Mouse (Mus musculus) layer of hippocampus, postnatal 10 days (tissue): ENCODE results near the gene Syt14. TPM values are rescaled to one million over a fixed set of nuclear protein-coding genes. Genes with fewer than 3 reads are reported as not detected.

Experiments
- DNase-seq, 2 experiments: peaks; one replicate each; pipeline ENCODE4 v3.0.0; 2021; ENCODE audit warnings: low spot score in 2 of 2
- total RNA-seq, 2 experiments: library from RNA; stranded (reverse); gene quantifications; 2 replicates each; pipeline ENCODE4 v1.2.3; 2021

Syt14 gene
- total RNA-seq, 2 experiments from 2014 or later = 21.9 to 24.2 TPM

DNA sequence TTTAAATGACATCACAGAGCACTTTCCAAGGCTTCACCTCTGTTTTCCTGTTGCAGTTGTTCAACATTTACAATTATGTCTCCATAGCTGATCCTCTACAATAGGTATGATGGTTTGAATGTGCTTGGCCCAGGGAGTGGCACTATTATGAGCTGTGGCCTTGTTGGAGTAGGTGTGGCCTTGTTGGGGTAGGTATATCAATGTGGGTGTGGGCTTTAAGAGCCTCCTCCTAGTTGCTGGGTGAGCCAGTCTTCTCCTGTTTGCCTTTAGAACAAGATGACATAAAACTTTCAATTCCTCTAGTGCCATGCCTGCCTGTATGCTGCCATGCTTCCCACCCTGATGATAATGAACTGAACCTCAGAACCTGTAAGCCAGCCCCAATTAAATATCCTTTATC lies 42.1 kb downstream of the Syt14 start:
- no peak for DNase-seq

- no peak for DNase-seq
Observed at GRCm38 (mm10) chr1:192987203-192987602, 48.4 kb downstream of the Syt14 start.

DNA sequence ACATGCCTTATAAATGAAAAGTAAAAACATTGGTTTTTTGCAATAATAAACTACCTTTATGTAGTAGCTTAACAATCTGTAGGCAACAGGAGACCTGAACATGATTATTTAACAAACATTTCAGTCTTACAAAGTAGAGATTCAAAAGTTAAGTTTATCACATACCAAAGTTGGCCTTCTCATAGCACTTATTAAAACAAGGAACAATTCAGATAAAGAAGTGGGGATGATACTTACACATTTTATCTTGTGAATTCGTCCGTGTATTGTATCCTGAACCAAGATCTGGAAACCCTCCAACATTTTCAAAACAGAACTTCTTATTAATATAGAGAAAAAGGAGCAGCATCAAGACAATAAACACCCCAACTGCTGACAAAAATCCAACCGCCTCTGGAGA lies 49.1 kb downstream of the Syt14 start:
- DNase-seq = no peak

GRCm38 (mm10) chr1:192984333-192984732 lies 51.2 kb downstream of the Syt14 start:
- no peak for DNase-seq

GRCm38 (mm10) chr1:192981658-192982057 lies 53.9 kb downstream of the Syt14 start:
- no peak for DNase-seq

DNA sequence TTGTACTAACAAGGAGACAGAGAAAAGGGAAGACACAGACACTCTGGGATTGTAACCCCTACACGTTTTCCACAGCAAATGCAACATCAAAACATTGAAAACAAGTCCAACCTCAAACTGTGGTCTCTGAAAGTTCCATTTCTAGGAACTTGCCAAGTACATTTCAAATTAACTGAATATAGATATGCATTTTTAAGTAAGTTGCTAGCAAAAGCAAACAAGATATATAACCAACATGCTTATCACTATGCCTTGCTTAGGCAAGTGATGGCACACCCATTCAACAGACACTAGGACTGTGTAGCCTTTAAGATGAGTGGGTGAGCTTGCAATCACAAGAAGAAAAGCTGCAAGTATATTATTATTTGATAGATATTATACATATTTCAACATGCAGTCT lies 54.5 kb downstream of the Syt14 start:
- no peak for DNase-seq

GRCm38 (mm10) chr1:192962323-192962722 lies 73.3 kb downstream of the Syt14 start:
- no peak for DNase-seq

DNA sequence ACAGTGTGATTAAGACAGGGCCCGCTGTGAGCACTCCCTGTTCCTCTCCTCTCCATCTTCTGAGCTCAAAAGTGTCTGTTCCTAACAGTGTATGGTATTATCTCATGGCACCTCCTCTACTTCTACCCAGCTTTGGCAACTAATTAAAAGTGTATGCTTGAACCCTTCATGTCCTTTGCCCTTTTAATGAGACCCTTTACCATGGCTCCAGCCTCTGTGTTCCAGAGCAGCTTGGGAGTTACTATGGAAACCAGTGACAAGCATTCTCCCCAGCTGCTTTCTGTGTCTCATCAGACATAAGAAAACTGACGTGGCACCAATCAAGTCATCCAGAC lies 87.8 kb downstream of the Syt14 start:
- DNase-seq = peak in 1 of 2 experiments; percentile 19

DNA sequence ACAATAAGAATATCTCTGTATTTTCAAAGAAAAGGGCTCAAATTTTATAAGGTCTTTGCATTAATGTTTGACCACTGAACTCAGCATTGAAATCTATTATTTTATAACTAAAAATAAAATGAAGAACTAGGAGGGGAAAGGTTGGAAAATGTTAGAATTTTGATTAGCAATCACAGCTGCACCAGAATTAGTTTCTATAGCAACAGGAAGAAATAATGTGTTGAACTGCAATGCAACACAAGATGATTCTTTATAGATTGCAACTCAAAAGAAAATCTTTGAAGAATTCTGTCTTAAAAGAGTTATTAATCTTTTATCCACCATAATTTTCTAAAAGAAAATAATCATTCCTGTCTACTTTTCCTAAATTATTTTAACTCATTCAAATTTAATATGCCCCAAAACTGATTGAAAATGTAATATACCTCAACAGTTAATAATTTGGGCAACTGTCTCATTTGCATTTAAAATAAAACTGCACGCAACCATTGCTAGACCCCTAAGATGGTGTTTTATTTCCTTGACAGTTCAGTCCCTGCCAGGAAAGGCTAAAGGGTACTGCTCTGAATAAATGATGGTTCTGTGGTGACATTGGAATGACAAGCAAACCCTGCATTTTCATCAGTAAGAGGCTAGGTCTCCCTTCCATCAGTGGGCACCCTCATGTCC lies 88.3 kb downstream of the Syt14 start:
- no peak for DNase-seq

- DNase-seq = no peak
Observed at GRCm38 (mm10) chr1:192939033-192939432, 96.5 kb downstream of the Syt14 start.

DNA sequence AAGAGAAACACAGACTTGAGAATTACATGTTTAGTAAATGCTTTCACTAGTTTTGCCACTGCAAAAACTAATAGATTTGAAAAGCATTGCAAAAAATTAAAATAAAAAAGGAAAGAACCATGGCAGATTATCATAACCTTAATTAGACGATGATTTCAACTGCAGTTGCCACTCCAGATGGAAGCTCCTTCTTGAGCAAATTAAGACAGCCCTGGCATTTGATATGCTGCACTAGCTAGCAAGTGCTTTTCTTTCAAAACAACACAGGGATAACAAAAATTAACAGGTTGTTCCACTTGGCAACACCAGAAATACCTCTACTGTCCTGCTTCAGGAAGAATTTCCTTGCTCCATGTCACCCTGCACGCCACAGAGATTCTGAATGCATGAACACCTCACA lies 97.6 kb downstream of the Syt14 start:
- DNase-seq = no peak

DNA sequence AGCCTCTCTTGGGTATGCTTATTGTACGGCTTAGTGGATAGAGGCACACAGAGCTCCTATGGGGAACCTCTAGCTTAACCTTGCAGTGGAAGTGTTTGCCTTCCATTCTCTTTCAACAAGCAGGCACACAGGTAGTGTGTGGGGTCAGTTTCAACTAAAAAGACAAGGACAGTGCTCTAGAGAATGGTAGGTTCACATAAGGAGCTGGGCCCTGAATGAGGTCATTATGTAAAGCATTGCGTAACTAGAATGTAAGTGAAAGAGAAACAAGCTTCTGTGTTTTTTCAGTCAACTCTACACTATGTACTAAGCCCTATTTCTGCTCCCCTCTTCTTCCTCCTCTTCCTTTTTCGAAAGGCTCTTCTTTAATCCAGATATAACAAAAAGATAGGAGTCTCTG lies 103.8 kb downstream of the Syt14 start:
- DNase-seq = no peak

GRCm38 (mm10) chr1:192912101-192912728 lies 123.4 kb downstream of the Syt14 start:
- no peak for DNase-seq

DNA sequence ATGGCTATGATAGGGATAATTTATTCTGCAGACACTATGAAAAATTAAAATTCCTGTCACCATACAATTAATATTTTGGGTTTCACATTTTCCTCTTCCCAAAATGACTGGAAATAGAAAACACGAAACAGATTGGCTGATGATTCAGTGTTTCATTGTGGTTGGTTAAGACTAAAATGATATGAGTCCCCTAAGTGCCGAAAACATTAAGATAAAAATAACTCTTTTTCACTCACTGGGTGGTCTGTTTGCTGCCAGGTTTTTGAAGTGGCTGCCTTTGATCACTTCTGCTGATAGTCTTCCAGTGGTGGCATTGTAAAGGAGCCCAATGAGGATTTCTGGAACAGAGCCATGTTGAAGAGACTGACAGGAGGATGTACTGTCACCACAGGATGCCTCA lies 134.1 kb downstream of the Syt14 start:
- no peak for DNase-seq

- no peak for DNase-seq
Observed at GRCm38 (mm10) chr1:192900913-192901312, 134.7 kb downstream of the Syt14 start.

DNA sequence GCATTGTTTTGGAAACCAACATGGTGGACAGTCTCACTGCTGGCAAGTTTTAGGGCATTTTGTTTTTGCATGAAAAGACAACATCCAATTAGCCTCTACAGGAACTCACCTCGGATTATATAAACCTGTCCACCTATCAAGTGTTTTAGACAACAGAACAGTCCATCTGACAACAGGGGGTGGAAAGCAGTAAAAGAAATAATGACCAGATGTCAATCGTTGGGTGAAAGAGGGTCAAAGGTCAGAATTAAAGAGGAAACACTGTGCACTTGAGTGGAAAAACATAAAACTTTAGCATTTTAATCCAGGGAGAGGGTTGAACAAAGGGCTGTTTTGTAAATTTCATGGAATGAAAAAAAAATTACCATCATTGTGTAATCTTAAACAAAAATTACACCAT lies 136.8 kb downstream of the Syt14 start:
- no peak for DNase-seq

GRCm38 (mm10) chr1:192897218-192897617 lies 138.4 kb downstream of the Syt14 start:
- DNase-seq = no peak

- no peak for DNase-seq
Observed at GRCm38 (mm10) chr1:192896076-192896475, 139.5 kb downstream of the Syt14 start.

- DNase-seq = no peak
Observed at GRCm38 (mm10) chr1:192890716-192891115, 144.9 kb downstream of the Syt14 start.

DNA sequence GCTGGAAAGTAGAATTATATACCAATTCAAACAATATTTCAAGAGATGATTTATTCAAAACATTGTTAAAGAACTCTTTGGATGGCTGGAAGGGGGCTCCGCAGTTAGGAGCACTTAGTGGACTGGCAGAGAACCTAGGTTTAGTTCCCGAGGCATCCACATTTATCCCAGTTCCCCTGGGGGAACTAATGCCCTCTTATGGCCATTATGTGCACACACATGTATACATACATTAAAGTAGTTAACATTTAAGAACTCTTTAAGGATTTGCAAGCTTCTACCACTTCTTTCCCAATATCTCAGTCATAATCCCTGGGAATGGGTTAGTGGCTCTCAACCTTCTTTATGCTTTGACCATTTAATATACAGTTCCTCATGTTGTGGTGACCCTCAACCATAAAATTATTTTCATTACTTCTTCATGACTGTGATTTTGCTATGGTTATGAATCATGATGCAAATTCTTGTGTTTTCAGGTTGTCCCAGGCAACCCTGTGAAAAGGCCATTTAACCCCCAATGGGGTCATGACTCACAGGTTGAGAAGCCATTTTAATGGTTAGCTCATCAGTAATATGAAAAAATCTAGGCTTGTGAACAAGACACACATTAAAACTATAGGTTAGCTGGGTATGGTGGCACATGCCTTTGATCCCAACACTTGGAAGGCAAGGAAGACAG lies 152.8 kb downstream of the Syt14 start:
- DNase-seq = no peak

GRCm38 (mm10) chr1:192880130-192880529 lies 155.4 kb downstream of the Syt14 start:
- DNase-seq = no peak

DNA sequence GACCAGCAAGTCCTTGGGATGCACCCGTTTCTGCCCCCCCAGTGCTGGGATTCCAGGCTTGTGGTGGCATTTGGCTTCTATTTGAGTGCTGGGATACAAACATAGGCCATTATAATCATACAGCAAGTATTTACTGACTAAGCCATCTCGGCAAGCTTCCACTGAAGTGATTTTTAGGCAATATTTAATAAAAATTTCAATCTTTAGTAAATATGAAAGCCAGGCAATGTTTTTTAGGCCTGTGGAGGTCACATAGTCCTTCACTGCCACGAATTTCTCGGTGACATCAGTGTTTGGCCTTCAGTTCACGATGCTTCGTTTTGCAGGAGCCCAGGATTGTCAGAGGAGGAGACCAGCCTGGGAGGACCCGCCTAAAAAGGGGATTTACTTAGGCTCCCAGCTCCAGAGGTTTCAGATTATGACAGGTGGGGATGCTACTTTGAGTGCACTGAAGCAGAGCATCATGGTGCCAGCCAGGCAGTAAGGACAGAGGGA lies 156.4 kb downstream of the Syt14 start:
- no peak for DNase-seq

- DNase-seq = no peak
Observed at GRCm38 (mm10) chr1:192872841-192873240, 162.7 kb downstream of the Syt14 start.
